Mouse (Mus musculus) testis, adult 2 months (tissue): ENCODE results near the gene Tada2a.

Source experiments
- CTCF ChIP-seq: fragments of 200-500 bp; IDR thresholded peaks from 2 replicates; pipeline ENCODE4 v1.5.1; 2012; ENCODE audit warnings: low read depth, mild to moderate bottlenecking, inconsistent platforms, low read length, moderate library complexity; ENCODE audit not compliant: control insufficient read depth, insufficient read depth, insufficient replicate concordance
- POLR2A ChIP-seq: fragments of 200-500 bp; IDR thresholded peaks from 2 replicates; pipeline ENCODE4 v1.6.1; 2012; ENCODE audit warnings: low read depth, mild to moderate bottlenecking, inconsistent platforms, low read length, moderate library complexity; ENCODE audit not compliant: control insufficient read depth

DNA sequence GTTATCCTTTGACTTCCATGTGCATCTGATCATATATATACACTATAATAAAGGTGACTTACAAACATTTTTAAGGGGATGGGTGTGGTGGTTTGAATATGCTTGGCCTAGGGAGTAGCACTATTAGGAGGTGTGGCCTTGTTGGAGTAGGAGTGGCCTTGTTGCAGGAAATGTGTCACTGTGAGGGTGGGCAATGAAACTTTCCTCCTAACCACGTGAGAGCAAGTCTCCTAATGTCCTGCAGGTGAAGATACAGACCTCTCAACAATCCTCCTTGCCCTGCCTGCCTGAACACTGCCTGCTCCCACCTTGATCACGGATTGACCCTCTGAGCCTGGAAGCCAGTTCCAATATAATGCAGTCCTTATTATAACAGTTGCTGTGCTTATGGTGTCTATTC, 22.3 kb downstream of the Tada2a start:
- TF ChIP-seq CTCF (no peak), POLR2A (no peak)
